Mouse (Mus musculus) G1E (cell line): ENCODE measurements at regions not wholly inside any gene's neighbourhood (a gene's known extent, or its start where the extent isn't known, plus 50 kb on each side); places are given as distances from the start of the nearest gene placed in this dataset.

Experiments used
- CTCF ChIP-seq: IDR thresholded peaks from 2 replicates; pipeline ENCODE4 v1.5.1; 2012; ENCODE audit warnings: low read depth, low read length, inconsistent platforms, mixed read lengths
- POLR2AphosphoS5 ChIP-seq: IDR thresholded peaks from 2 replicates; pipeline ENCODE4 v1.6.1; 2012; ENCODE audit warnings: low read depth, low read length, inconsistent platforms; ENCODE audit not compliant: insufficient replicate concordance
- TAL1 ChIP-seq: conservative IDR thresholded peaks from 2 replicates; pipeline ENCODE4 v1.6.1; 2012; ENCODE audit warnings: low read depth, low read length, inconsistent platforms, mixed read lengths

GRCm38 (mm10) chr16:24136483-24137148, 148.0 kb upstream of the Bcl6 start:
- TF ChIP-seq TAL1 = no peak
- TF ChIP-seq POLR2AphosphoS5 = no peak
- TF ChIP-seq CTCF = no peak
